Mouse (Mus musculus) myocyte (in vitro differentiated cells): ENCODE data around the gene Rcbtb1. TPM values are rescaled to one million over a fixed set of nuclear protein-coding genes. Genes with fewer than 3 reads are reported as not detected.
A peak's percentile ranks its signal among the peaks of the same experiment; 100 is the strongest.
"Not testable (repeated sequence)": the region's sequence is repeated elsewhere in the genome, so short reads cannot be mapped to it uniquely, and the experiment has no call there.

Experiments
- H3K27me3 ChIP-seq: one replicate; pipeline ENCODE4 v1.6.1; 2011; ENCODE audit not compliant: control insufficient read depth, insufficient read depth, insufficient read length
- H3K36me3 ChIP-seq: one replicate; pipeline ENCODE4 v1.6.1; 2011; ENCODE audit not compliant: control insufficient read depth, insufficient read depth
- H3K4me2 ChIP-seq: one replicate; pipeline ENCODE4 v1.6.1; 2011; ENCODE audit warnings: low read depth, control low read depth
- H3K4me3 ChIP-seq: one replicate; pipeline ENCODE4 v1.5.1; 2011; ENCODE audit warnings: mild to moderate bottlenecking, control low read depth, moderate library complexity
- H3K79me2 ChIP-seq: one replicate; pipeline ENCODE4 v1.6.1; 2011; ENCODE audit not compliant: control insufficient read depth, insufficient read depth
- H3ac ChIP-seq: one replicate; pipeline ENCODE4 v1.6.1; 2011; ENCODE audit not compliant: control insufficient read depth, insufficient read length
- CEBPB ChIP-seq: IDR thresholded peaks from 2 replicates; pipeline ENCODE4 v1.6.1; 2011; ENCODE audit warnings: mild to moderate bottlenecking, moderate library complexity; ENCODE audit not compliant: poor library complexity, insufficient read depth, severe bottlenecking
- E2F4 ChIP-seq: IDR thresholded peaks from one replicate; pipeline ENCODE4 v1.6.1; 2011; ENCODE audit warnings: mild to moderate bottlenecking, control low read depth, moderate library complexity; ENCODE audit not compliant: insufficient read depth
- MAX ChIP-seq: IDR thresholded peaks from one replicate; pipeline ENCODE4 v1.6.1; 2011; ENCODE audit warnings: low read depth, mild to moderate bottlenecking, control low read depth
- MYOD1 ChIP-seq, 3 experiments: IDR thresholded peaks; one replicate each; pipeline ENCODE4 v1.6.1; 2011; ENCODE audit warnings: control low read depth in 2 of 3, low read depth in 2 of 3, mild to moderate bottlenecking in 2 of 3, moderate library complexity in 1 of 3; ENCODE audit not compliant: insufficient read length in 2 of 3, control insufficient read depth in 1 of 3
- MYOG ChIP-seq, 3 experiments: IDR thresholded peaks; one replicate each; pipeline ENCODE4 v1.6.1; 2011; ENCODE audit warnings: control low read depth in 2 of 3, low read depth in 2 of 3, mild to moderate bottlenecking in 2 of 3; ENCODE audit not compliant: insufficient read length in 2 of 3, control insufficient read depth in 1 of 3, insufficient read depth in 1 of 3
- POLR2A ChIP-seq: IDR thresholded peaks from one replicate; pipeline ENCODE4 v1.6.1; 2011; ENCODE audit warnings: low read depth, mild to moderate bottlenecking, control low read depth, moderate library complexity; ENCODE audit not compliant: insufficient read length
- POLR2AphosphoS2 ChIP-seq: IDR thresholded peaks from one replicate; pipeline ENCODE4 v1.6.1; 2011; ENCODE audit warnings: low read depth, control low read depth; ENCODE audit not compliant: insufficient read length
- REST ChIP-seq: IDR thresholded peaks from one replicate; pipeline ENCODE4 v1.6.1; 2011; ENCODE audit warnings: mild to moderate bottlenecking, control low read depth, moderate library complexity; ENCODE audit not compliant: insufficient read depth, insufficient read length
- SRF ChIP-seq: IDR thresholded peaks from one replicate; pipeline ENCODE4 v1.6.1; 2011; ENCODE audit warnings: low read depth; ENCODE audit not compliant: control insufficient read depth, insufficient read length
- TCF12 ChIP-seq: IDR thresholded peaks from one replicate; pipeline ENCODE4 v1.6.1; 2011; ENCODE audit warnings: mild to moderate bottlenecking, control low read depth; ENCODE audit not compliant: poor library complexity, insufficient read depth, severe bottlenecking
- TCF3 ChIP-seq: IDR thresholded peaks from one replicate; pipeline ENCODE4 v1.6.1; 2011; ENCODE audit warnings: low read depth, control low read depth; ENCODE audit not compliant: insufficient read length
- USF1 ChIP-seq: IDR thresholded peaks from one replicate; pipeline ENCODE4 v1.6.1; 2011; ENCODE audit warnings: low read depth, mild to moderate bottlenecking, control low read depth, moderate library complexity
- polyA plus RNA-seq: library from polyadenylated mRNA; unstranded; fragments of >200 nt; fragmentation: generic; extraction: Trizol; gene quantifications from one replicate; pipeline ENCODE4 v1.2.1, GENCODE M21; 2012; ENCODE audit warnings: missing spikeins

Gene Rcbtb1
- polyA plus RNA-seq, 1 experiment, result 5.7 TPM

- peaks cover 10% of the 10 kb centered on the region for H3K36me3 ChIP-seq
- no peak overlapping the region for H3K4me2 ChIP-seq
- no peak overlapping the region for H3K4me3 ChIP-seq
- TF ChIP-seq TCF3 (no peak), MYOD1 (IDR thresholded peaks at IDR 0.05; ENCODE audit: control insufficient read depth in 1 of 3, insufficient read length in 2 of 3, low read depth in 2 of 3) (no peak), POLR2A (no peak), SRF (no peak), USF1 (no peak), MAX (no peak), MYOG (IDR thresholded peaks at IDR 0.05; ENCODE audit: control insufficient read depth in 1 of 3, insufficient read depth in 1 of 3, insufficient read length in 2 of 3, low read depth in 2 of 3) (no peak), E2F4 (no peak), REST (no peak), CEBPB (no peak), POLR2AphosphoS2 (no peak)
- no peaks in the 10 kb centered on the region for H3K27me3 ChIP-seq
- no peak overlapping the region for H3ac ChIP-seq
- H3K79me2 ChIP-seq, result no peaks in the 10 kb centered on the region
These were observed 28.8 kb downstream of the Rcbtb1 start for GRCm38 (mm10) chr14:59229822-59230221.

GRCm38 (mm10) chr14:59230331-59230966, 29.4 kb downstream of the Rcbtb1 start:
- no peak overlapping the region for H3ac ChIP-seq
- H3K4me3 ChIP-seq, result no peak overlapping the region
- no peaks in the 10 kb centered on the region for H3K79me2 ChIP-seq
- H3K36me3 ChIP-seq, result peaks cover 10% of the 10 kb centered on the region
- no peaks in the 10 kb centered on the region for H3K27me3 ChIP-seq
- H3K4me2 ChIP-seq, result no peak overlapping the region
- TF ChIP-seq MYOG (IDR thresholded peaks at IDR 0.05; ENCODE audit: control insufficient read depth in 1 of 3, insufficient read depth in 1 of 3, insufficient read length in 2 of 3, low read depth in 2 of 3), result no peak

- TF ChIP-seq MYOG (IDR thresholded peaks at IDR 0.05; ENCODE audit: control insufficient read depth in 1 of 3, insufficient read depth in 1 of 3, insufficient read length in 2 of 3, low read depth in 2 of 3) (peak in 2 of 3 experiments; percentile 11 to 87), USF1 (no peak), REST (no peak), MYOD1 (IDR thresholded peaks at IDR 0.05; ENCODE audit: control insufficient read depth in 1 of 3, insufficient read length in 2 of 3, low read depth in 2 of 3) (peak in 2 of 3 experiments; percentile 39 to 54), E2F4 (no peak)
- no peak overlapping the region for H3K4me2 ChIP-seq
- H3K36me3 ChIP-seq, result peaks cover 10% of the 10 kb centered on the region
- no peaks in the 10 kb centered on the region for H3K79me2 ChIP-seq
- H3K4me3 ChIP-seq, result no peak overlapping the region
- H3K27me3 ChIP-seq, result no peaks in the 10 kb centered on the region
- H3ac ChIP-seq, result no peak overlapping the region
These were observed 31.0 kb downstream of the Rcbtb1 start for GRCm38 (mm10) chr14:59232003-59232402.

- peaks cover 2% of the 10 kb centered on the region for H3K36me3 ChIP-seq
These were observed 32.6 kb downstream of the Rcbtb1 start for GRCm38 (mm10) chr14:59233635-59234034.

GRCm38 (mm10) chr14:59250350-59250749, 49.3 kb downstream of the Rcbtb1 start:
- not testable (repeated sequence) for H3K36me3 ChIP-seq, H3K4me2 ChIP-seq, H3K27me3 ChIP-seq, H3K79me2 ChIP-seq, H3ac ChIP-seq, H3K4me3 ChIP-seq

More at GRCm38 (mm10) chr14:59233635-59234034, 32.6 kb downstream of the Rcbtb1 start:
- Histone ChIP-seq H3K79me2 (no peaks in the 10 kb centered on the region), H3K4me2 (no peak overlapping the region), H3K4me3 (no peak overlapping the region), H3K27me3 (no peaks in the 10 kb centered on the region), H3ac (no peak overlapping the region)
- no peak for TF ChIP-seq MAX
- no peak for TF ChIP-seq REST
- TF ChIP-seq SRF, result no peak
- no peak for TF ChIP-seq MYOD1 (IDR thresholded peaks at IDR 0.05; ENCODE audit: control insufficient read depth in 1 of 3, insufficient read length in 2 of 3, low read depth in 2 of 3)
- TF ChIP-seq POLR2A, result no peak
- no peak for TF ChIP-seq TCF12
- TF ChIP-seq POLR2AphosphoS2, result no peak
- no peak for TF ChIP-seq TCF3
- no peak for TF ChIP-seq USF1
- TF ChIP-seq MYOG (IDR thresholded peaks at IDR 0.05; ENCODE audit: control insufficient read depth in 1 of 3, insufficient read depth in 1 of 3, insufficient read length in 2 of 3, low read depth in 2 of 3), result no peak
- TF ChIP-seq CEBPB, result no peak
- TF ChIP-seq E2F4, result no peak

GRCm38 (mm10) chr14:59255861-59256260, 54.9 kb downstream of the Rcbtb1 start:
- H3K4me2 ChIP-seq, H3K36me3 ChIP-seq, H3ac ChIP-seq, H3K27me3 ChIP-seq, H3K79me2 ChIP-seq, H3K4me3 ChIP-seq: not testable (repeated sequence)
